Mouse (Mus musculus) hindbrain, embryonic 15.5 days (tissue): ENCODE data around the gene Ahnak. TPM values are rescaled to one million over a fixed set of nuclear protein-coding genes. Genes with fewer than 3 reads are reported as not detected.

Experiments
- ATAC-seq: fragments of 200-750 bp; cut with Nextera tagmentation; 2 replicates; pipeline ENCODE4 v1.8.0; 2017; ENCODE audit warnings: low read depth, moderate number of reproducible peaks, moderate TSS enrichment; ENCODE audit not compliant: low FRiP score
- H3K27ac ChIP-seq: fragments of 300-500 bp; sonication (generic); replicated peaks from 2 replicates; pipeline ENCODE4 v1.5.1; 2015; ENCODE audit warnings: mild to moderate bottlenecking, inconsistent platforms
- H3K27me3 ChIP-seq: fragments of 300-500 bp; sonication (generic); 2 replicates; pipeline ENCODE4 v1.6.1; 2015; ENCODE audit warnings: control low read depth, inconsistent platforms
- H3K36me3 ChIP-seq: fragments of 300-500 bp; sonication (generic); 2 replicates; pipeline ENCODE4 v1.6.1; 2015; ENCODE audit warnings: control low read depth, inconsistent platforms
- H3K4me1 ChIP-seq: fragments of 300-500 bp; sonication (generic); replicated peaks from 2 replicates; pipeline ENCODE4 v1.6.1; 2015; ENCODE audit warnings: control low read depth, inconsistent platforms
- H3K4me2 ChIP-seq: fragments of 300-500 bp; sonication (generic); 2 replicates; pipeline ENCODE4 v1.6.1; 2015; ENCODE audit warnings: moderate library complexity, mild to moderate bottlenecking, inconsistent platforms
- H3K4me3 ChIP-seq: fragments of 300-500 bp; sonication (generic); 2 replicates; pipeline ENCODE4 v1.5.1; 2015; ENCODE audit warnings: mild to moderate bottlenecking, inconsistent platforms
- H3K9ac ChIP-seq: fragments of 300-500 bp; sonication (generic); 2 replicates; pipeline ENCODE4 v1.6.1; 2015; ENCODE audit warnings: inconsistent platforms
- H3K9me3 ChIP-seq: fragments of 300-500 bp; sonication (generic); 2 replicates; pipeline ENCODE4 v1.6.1; 2016; ENCODE audit warnings: control low read depth, inconsistent platforms
- WGBS: fragments of 180-500 bp; shearing (Covaris S2); methylation state at CpG from one replicate; pipeline ENCODE4 v1.1.7; 2015; 5-methylcytosine and 5-hydroxymethylcytosine counted together
- polyA plus RNA-seq: library from polyadenylated mRNA; unstranded; fragments of >200 nt; fragmentation: Nextera tagmentation; extraction: Ambion mirVana; gene quantifications from 2 replicates; pipeline ENCODE4 v1.2.1, GENCODE M21; 2015

The Ahnak gene
- polyA plus RNA-seq, 1 experiment from 2014 or later: 4.6 TPM

DNA sequence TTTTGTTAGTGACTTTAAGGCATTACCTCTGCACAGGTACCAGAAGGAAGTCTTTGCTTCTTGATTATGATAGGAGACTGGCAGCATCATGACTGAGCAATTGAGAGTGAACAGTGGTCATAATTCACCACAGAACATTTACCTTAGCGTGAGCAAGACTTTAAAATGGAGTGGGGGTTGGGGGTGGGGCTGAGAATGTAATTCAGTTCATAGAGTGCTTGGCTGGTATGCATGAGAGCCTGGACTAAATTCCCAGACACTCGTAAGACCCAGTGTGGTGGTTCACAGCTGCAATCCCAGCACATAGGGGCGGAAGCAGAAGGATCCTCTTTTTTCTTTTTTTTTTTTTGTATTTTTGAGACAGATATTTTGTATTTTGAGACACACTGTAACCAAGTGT, 30.2 kb downstream of the Ahnak start:
- H3K4me2 ChIP-seq: no peak overlapping the region
- no peak overlapping the region for H3K27ac ChIP-seq
- no peaks in the 10 kb centered on the region for H3K4me1 ChIP-seq
- ATAC-seq: no peak
- no peaks in the 10 kb centered on the region for H3K27me3 ChIP-seq
- WGBS: 91% methylated on average over 3 of the region's 3 CpGs
- H3K36me3 ChIP-seq: no peaks in the 10 kb centered on the region
- H3K9me3 ChIP-seq: no peaks in the 10 kb centered on the region
- no peak overlapping the region for H3K4me3 ChIP-seq
- H3K9ac ChIP-seq: no peak overlapping the region

DNA sequence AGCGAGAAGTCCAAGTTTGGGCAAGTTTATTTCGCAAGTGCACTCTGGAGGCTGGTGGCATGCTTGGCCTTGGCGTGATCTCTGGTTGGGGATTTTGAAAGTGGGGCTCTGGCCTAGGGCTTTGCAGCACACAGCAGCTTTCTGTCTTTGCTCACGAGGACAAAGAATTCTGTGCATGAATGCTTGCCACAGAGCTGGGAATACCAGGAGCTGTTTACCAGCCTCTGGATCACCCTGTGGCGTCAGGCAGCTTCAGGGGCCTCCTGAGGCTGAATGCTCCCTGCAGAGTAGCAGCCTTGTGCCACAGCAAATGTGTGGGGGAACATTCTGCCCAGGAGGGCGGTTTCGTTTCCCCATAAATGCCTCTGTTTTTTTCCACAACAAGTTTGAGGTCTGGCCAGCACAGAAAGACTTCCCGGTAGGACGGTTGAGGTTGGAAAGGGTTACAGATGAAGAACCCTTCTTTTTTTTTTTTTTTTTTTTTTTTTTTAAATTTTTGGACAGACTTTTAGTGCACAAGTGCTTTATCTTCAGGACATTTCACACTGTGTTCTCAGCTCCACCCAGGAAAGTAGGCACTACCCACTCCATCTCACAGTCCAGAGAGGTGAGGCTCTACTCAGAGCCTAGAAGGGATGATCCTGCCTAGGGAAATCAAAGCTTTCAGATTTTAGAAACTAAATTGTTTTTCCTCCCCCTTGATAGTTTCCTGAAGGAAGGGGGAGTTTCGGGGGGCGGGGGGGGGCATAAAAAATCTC, 34.1 kb downstream of the Ahnak start:
- Histone ChIP-seq H3K4me1 (peaks cover 18% of the 10 kb centered on the region), H3K4me3 (no peak overlapping the region), H3K36me3 (no peaks in the 10 kb centered on the region), H3K4me2 (no peak overlapping the region), H3K27me3 (no peaks in the 10 kb centered on the region), H3K9me3 (no peaks in the 10 kb centered on the region), H3K9ac (no peak overlapping the region), H3K27ac (0 out of 2 replicates have a peak overlapping the region, but pooled peaks have one; percentile 1)
- no peak for ATAC-seq
- WGBS: 52% methylated on average over 11 of the region's 11 CpGs

DNA sequence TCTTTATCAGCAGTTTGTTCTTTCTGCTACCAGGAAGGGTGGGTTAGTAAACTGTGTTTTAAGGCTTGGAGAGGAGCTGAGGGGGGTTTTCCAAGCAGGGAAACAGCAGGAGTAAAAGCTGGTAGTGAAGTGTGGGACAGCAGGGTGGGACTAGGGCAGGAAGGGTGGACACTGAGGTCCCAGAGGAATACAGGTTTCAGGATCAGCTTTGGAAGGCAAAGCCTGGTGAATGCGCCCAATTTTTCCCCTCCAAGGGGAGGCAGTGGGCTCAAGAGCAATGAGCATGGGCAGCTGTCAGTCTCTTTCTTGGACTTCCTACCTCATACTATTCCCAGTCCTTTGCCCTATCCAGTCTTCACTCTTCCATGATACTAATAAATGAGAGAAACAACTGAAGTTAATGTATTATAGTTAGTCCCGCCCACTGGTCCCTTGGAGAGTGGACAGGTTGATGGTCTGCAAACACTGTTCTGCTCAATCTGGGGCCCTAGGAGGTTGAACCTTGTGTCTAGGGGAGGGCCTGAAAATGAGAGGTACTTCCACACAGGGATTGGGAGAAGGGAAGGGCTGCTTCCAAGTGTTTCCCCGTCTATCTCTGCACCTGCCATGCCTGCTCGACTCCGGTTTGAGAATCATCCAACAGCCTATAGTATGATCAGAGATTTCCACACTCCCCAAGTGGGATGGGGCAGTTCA, 36.6 kb downstream of the Ahnak start:
- peaks cover 25% of the 10 kb centered on the region for H3K4me1 ChIP-seq
- 93% methylated on average over 5 of the region's 5 CpGs for WGBS
- no peak for ATAC-seq

DNA sequence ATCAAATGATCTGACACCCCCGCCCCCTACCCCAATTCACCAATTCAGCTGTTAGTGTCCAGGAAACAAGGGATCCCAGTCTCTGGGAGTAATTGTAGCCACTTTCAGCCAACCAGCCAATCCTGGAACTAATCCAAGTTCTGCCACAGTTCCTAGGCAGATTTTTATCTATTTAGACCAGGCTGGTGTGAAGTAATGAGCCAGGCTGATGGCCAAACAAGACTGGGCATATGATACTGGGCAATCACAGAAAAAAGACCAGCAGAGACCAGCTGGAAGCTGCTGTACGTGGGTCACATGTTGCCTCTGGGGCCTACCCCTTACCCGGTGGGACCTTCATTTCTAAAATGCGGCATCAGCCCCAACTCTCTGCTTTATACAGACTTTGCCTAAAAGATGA, 37.5 kb downstream of the Ahnak start:
- H3K4me1 ChIP-seq: peaks cover 25% of the 10 kb centered on the region
- H3K4me2 ChIP-seq: no peak overlapping the region
- H3K36me3 ChIP-seq: no peaks in the 10 kb centered on the region
- no peak overlapping the region for H3K4me3 ChIP-seq
- H3K9ac ChIP-seq: no peak overlapping the region
- no peaks in the 10 kb centered on the region for H3K9me3 ChIP-seq
- ATAC-seq: peak; percentile 66; the same call in 1 of the 2 replicates
- WGBS: 65% methylated on average over 4 of the region's 4 CpGs
- H3K27ac ChIP-seq: 0 out of 2 replicates have a peak overlapping the region, but pooled peaks have one; percentile 25
- H3K27me3 ChIP-seq: no peaks in the 10 kb centered on the region

More for the DNA sequence above, 36.6 kb downstream of the Ahnak start:
- Histone ChIP-seq H3K4me3 (no peak overlapping the region), H3K4me2 (no peak overlapping the region), H3K27ac (no peak overlapping the region), H3K36me3 (no peaks in the 10 kb centered on the region), H3K9ac (no peak overlapping the region), H3K27me3 (no peaks in the 10 kb centered on the region), H3K9me3 (no peaks in the 10 kb centered on the region)

DNA sequence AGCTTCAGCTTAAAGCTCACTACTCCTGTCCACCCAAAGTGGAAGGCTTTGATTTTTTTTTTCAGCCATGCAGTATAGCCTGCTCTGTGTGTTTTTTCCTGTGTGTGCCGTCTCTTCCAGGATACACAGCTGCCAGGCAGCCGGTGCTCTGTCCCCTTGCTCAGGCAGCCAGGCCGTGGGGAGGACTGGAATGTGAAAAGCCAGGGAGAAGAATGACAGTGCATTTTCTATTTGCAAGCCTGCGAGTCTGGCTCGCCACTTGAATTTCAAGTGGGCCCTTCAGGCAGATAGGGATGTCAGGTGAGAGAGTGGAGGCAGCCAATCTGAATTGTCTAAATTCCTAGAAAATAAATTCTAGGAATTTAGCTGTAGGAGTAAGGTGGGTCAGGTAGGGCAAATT, 38.7 kb downstream of the Ahnak start:
- Histone ChIP-seq H3K9ac (no peak overlapping the region), H3K4me2 (no peak overlapping the region), H3K27ac (no peak overlapping the region), H3K36me3 (no peaks in the 10 kb centered on the region), H3K4me1 (peaks cover 31% of the 10 kb centered on the region), H3K27me3 (no peaks in the 10 kb centered on the region), H3K9me3 (no peaks in the 10 kb centered on the region), H3K4me3 (no peak overlapping the region)
- WGBS: 10% methylated on average over 5 of the region's 5 CpGs
- 0 out of 2 replicates have a peak, but pooled peaks have one; percentile 47 for ATAC-seq

DNA sequence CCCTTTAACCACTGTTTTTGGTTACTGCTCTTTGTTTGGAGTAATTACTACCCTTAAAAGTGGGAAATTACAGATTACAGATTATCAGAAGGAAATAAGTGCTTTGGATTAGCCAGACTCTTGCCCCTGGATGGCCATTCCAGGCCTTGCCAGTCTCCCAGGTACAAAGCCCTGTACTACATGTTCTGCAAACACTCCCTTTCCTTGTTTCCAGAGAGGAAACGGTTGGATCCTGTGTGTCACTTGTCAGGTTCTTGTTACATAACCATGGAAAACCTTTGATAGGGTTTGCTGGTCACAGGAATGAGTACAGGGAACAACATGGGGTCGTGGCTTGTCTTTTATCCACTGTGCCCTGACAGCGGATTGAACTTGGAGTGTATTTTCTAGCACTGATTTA, 39.3 kb downstream of the Ahnak start:
- WGBS: 69% methylated on average over 3 of the region's 3 CpGs
- ATAC-seq: no peak

DNA sequence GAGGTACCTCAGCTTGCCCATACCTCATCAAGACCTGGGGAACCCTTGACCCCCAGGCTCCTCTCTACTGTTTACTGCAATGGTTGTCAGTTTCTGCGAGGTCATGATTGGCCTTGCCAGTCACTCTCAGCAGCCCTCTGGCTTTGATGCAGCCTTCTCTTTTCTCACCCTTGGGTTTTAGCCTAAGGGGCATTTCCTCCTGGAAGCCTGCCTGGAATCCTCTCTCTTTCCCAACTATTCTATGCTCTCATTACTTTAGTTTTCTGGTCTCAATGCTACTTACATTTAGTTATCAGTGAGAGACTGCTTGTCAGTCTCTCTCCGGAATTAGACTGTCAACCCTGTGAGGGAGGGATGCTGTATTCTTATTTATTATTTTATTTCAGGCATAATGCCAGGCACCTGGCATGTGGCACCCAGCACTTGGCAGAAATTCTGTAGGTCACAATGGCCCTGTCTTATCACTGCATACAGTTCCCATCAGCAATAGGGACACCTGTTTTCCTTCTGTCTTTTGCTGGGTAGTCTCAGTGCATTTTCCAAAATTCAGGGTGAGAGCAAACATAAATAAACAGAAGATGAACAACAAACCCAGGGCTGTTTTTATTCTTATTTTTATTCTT, 40.7 kb downstream of the Ahnak start:
- H3K4me2 ChIP-seq: no peak overlapping the region
- no peak overlapping the region for H3K9ac ChIP-seq
- no peak overlapping the region for H3K4me3 ChIP-seq
- no peaks in the 10 kb centered on the region for H3K36me3 ChIP-seq
- H3K27ac ChIP-seq: no peak overlapping the region
- ATAC-seq: no peak
- H3K9me3 ChIP-seq: no peaks in the 10 kb centered on the region
- WGBS: 73% methylated on average over 2 of the region's 2 CpGs
- no peaks in the 10 kb centered on the region for H3K27me3 ChIP-seq
- peaks cover 37% of the 10 kb centered on the region for H3K4me1 ChIP-seq

More for the DNA sequence above, 39.3 kb downstream of the Ahnak start:
- peaks cover 35% of the 10 kb centered on the region for H3K4me1 ChIP-seq
- no peaks in the 10 kb centered on the region for H3K27me3 ChIP-seq
- no peaks in the 10 kb centered on the region for H3K9me3 ChIP-seq
- no peak overlapping the region for H3K4me2 ChIP-seq
- no peaks in the 10 kb centered on the region for H3K36me3 ChIP-seq
- H3K27ac ChIP-seq: no peak overlapping the region
- H3K9ac ChIP-seq: no peak overlapping the region
- H3K4me3 ChIP-seq: no peak overlapping the region

DNA sequence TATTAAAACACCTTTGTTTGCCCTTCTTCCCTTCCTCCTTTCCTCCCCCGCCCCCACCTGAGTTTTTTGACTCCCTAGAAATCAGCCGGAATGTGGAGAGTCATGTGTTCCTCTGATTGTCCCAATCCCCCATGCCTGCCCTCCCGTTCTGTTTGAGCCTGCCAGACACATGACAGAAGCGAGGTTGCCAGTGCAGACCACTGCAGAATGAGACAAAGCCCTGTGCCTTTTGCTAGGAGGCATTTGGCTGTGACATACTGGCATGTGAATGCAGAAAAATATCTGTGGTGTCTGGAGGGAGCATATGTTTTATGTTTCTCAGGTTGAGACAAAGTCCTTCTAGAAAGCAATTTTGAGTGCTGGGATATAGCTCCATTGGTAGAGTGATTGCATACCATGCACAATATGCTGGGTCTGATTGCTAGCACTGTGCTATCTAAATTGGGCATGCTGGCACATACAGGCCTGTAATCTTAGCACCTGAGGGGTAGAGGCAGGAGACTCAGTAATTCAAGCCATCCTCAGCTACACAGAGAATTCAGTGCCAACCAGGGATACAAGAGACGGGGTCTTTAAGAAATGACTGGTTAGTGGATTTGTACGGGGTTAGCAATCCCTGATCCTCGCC, 43.5 kb downstream of the Ahnak start:
- no peak for ATAC-seq
- no peaks in the 10 kb centered on the region for H3K36me3 ChIP-seq
- 62% methylated on average over 7 of the region's 7 CpGs for WGBS
- no peaks in the 10 kb centered on the region for H3K27me3 ChIP-seq
- no peak overlapping the region for H3K4me2 ChIP-seq
- H3K27ac ChIP-seq: peak overlapping the region; percentile 64
- no peak overlapping the region for H3K4me3 ChIP-seq
- no peak overlapping the region for H3K9ac ChIP-seq
- no peaks in the 10 kb centered on the region for H3K9me3 ChIP-seq
- H3K4me1 ChIP-seq: peaks cover 23% of the 10 kb centered on the region

DNA sequence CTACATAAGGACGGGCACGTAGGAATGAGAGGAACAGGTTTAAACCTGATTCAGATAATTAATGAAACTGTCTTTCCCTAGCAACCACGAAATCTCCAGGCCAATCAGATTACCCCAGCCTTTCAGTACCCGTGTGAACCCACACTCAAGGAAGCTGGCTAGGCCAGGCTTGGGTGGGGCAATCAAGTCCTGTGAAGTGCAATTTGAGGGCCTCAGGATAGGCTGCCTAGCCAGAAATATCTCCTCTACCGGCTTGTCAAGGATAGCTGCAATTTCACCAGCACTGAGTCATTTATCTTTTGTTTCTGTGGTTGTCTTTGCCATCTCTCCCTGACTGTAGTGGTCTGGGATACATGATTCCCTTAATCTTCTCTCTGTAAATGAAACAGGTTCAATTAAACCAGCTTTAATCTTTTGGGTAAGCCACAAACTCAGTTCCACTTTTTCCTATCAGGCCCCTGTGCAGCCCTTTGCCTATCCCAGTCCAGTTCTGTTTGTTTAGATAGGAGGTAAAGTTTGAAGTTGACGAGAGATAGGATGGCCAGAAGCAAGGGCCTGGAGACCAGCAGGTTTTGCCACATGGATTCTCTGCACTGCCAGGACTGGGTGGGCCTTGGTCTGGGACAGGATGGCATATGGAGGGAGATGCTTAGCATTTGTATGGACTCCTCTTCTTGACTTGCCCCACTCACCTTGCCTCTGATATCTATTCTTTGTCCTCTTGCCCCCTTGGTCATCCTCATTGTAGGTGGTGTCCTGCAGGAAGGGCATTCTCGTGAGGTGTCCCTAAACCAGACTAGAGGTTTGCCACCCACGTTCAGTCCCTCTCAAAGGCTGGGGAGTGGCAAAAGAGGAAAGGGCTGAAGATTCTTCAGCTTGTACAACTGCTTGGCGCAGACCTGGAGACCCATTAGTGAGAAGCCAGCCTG, 44.6 kb downstream of the Ahnak start:
- ATAC-seq: peak; percentile 76; the same call in 1 of the 2 replicates
- H3K9me3 ChIP-seq: no peaks in the 10 kb centered on the region

DNA sequence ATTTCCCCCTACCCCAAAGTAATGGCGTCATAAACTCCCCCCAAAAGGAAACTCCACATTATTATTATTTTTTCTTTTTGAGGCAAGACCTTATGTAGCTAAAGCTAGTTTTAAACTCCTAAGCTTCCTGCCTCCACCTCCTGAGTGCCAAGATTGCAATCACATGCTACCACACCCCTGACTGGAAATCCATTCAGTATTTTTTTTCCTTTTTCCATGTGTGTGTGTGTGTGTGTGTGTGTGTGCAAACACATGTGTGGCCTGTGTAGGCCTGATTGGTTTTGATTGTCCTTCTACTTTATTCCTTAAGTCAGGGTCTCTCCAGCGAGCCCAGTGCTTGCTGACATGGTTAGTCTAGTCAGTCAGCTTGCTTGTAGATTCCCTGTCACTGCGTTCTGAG, 45.4 kb downstream of the Ahnak start:
- 91% methylated on average over 3 of the region's 3 CpGs for WGBS
- no peak overlapping the region for H3K9ac ChIP-seq
- no peaks in the 10 kb centered on the region for H3K9me3 ChIP-seq
- no peaks in the 10 kb centered on the region for H3K27me3 ChIP-seq
- no peak for ATAC-seq
- peaks cover 19% of the 10 kb centered on the region for H3K4me1 ChIP-seq
- no peaks in the 10 kb centered on the region for H3K36me3 ChIP-seq
- no peak overlapping the region for H3K4me2 ChIP-seq
- H3K4me3 ChIP-seq: no peak overlapping the region
- no peak overlapping the region for H3K27ac ChIP-seq

More for the DNA sequence above, 44.6 kb downstream of the Ahnak start:
- Histone ChIP-seq H3K4me3 (no peak overlapping the region), H3K27ac (peak overlapping the region; percentile 64), H3K9ac (no peak overlapping the region), H3K4me2 (no peak overlapping the region), H3K27me3 (no peaks in the 10 kb centered on the region), H3K36me3 (no peaks in the 10 kb centered on the region), H3K4me1 (peaks cover 19% of the 10 kb centered on the region)
- WGBS: 61% methylated on average over 9 of the region's 9 CpGs

DNA sequence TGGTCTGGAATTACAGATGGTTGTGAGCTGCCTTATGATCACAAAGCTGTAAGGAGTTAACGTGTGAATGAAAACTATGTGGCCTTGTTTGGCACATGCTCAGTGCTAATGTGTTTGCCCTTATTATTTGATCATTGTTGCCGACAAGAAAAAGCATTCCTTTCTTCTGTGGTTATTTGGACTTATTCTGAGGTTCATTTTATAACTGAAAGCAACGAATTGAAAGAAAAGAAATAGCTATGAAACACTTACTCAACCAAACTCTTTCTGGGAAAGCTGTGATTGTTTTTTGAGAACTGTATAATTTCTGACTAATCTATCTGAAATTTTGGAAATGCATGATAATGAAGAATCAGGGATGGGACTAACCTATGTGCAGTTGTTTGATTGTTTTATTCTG, 46.0 kb downstream of the Ahnak start:
- no peaks in the 10 kb centered on the region for H3K36me3 ChIP-seq
- no peak for ATAC-seq
- no peaks in the 10 kb centered on the region for H3K9me3 ChIP-seq
- no peak overlapping the region for H3K9ac ChIP-seq
- H3K4me1 ChIP-seq: peaks cover 14% of the 10 kb centered on the region
- 75% methylated on average over 3 of the region's 3 CpGs for WGBS
- no peak overlapping the region for H3K27ac ChIP-seq
- H3K27me3 ChIP-seq: no peaks in the 10 kb centered on the region
- no peak overlapping the region for H3K4me3 ChIP-seq
- H3K4me2 ChIP-seq: no peak overlapping the region
